Mouse (Mus musculus): ENCODE results near the gene Spz1.

- TF ChIP-seq CTCF (IDR thresholded peaks at IDR 0.05; ENCODE audit: low read depth) (no peak), EP300 (IDR thresholded peaks at IDR 0.05; ENCODE audit: low read depth) (no peak)
Measured at GRCm38 (mm10) chr13:92540997-92541396, 35.0 kb downstream of the Spz1 start.

All from liver, embryonic 14.5 days (tissue).